Mouse (Mus musculus) liver, embryonic 15.5 days (tissue): Measurements from ENCODE around the gene Kcng1. TPM values are rescaled to one million over a fixed set of nuclear protein-coding genes. Genes with fewer than 3 reads are reported as not detected.

Source experiments
- ATAC-seq: fragments of 200-750 bp; cut with Nextera tagmentation; 2 replicates; pipeline ENCODE4 v1.8.0; 2017; ENCODE audit warnings: moderate number of reproducible peaks, mild to moderate bottlenecking, moderate library complexity; ENCODE audit not compliant: insufficient read depth
- H3K27ac ChIP-seq: fragments of 300-500 bp; sonication (generic); replicated peaks from 2 replicates; pipeline ENCODE4 v1.5.1; 2015; ENCODE audit warnings: mild to moderate bottlenecking, inconsistent platforms
- H3K27me3 ChIP-seq: fragments of 300-500 bp; sonication (generic); 2 replicates; pipeline ENCODE4 v1.6.1; 2015; ENCODE audit warnings: mild to moderate bottlenecking, inconsistent platforms
- H3K36me3 ChIP-seq: fragments of 300-500 bp; sonication (generic); replicated peaks from 2 replicates; pipeline ENCODE4 v1.6.1; 2015; ENCODE audit warnings: moderate library complexity, mild to moderate bottlenecking, inconsistent platforms
- H3K4me1 ChIP-seq: fragments of 300-500 bp; sonication (generic); replicated peaks from 2 replicates; pipeline ENCODE4 v1.6.1; 2015; ENCODE audit warnings: inconsistent platforms
- H3K4me2 ChIP-seq: fragments of 300-500 bp; sonication (generic); 2 replicates; pipeline ENCODE4 v1.6.1; 2015; ENCODE audit warnings: moderate library complexity, mild to moderate bottlenecking, inconsistent platforms
- H3K4me3 ChIP-seq: fragments of 300-500 bp; sonication (generic); replicated peaks from 2 replicates; pipeline ENCODE4 v1.5.1; 2015; ENCODE audit warnings: mild to moderate bottlenecking, inconsistent platforms
- H3K9ac ChIP-seq: fragments of 300-500 bp; sonication (generic); 2 replicates; pipeline ENCODE4 v1.6.1; 2015; ENCODE audit warnings: moderate library complexity, mild to moderate bottlenecking, inconsistent platforms
- H3K9me3 ChIP-seq: fragments of 300-500 bp; sonication (generic); replicated peaks from 2 replicates; pipeline ENCODE4 v1.6.1; 2016; ENCODE audit warnings: inconsistent platforms
- WGBS: fragments of 180-500 bp; shearing (Covaris S2); methylation state at CpG from one replicate; pipeline ENCODE4 v1.1.7; 2015; ENCODE audit warnings: mixed read lengths; ENCODE audit not compliant: insufficient replicate concordance; 5-methylcytosine and 5-hydroxymethylcytosine counted together
- polyA plus RNA-seq: library from polyadenylated mRNA; unstranded; fragments of >200 nt; fragmentation: Nextera tagmentation; extraction: Ambion mirVana; gene quantifications from 2 replicates; pipeline ENCODE4 v1.2.1, GENCODE M21; 2015

The Kcng1 gene
- polyA plus RNA-seq, 1 experiment from 2014 or later, result 0.07 TPM

DNA sequence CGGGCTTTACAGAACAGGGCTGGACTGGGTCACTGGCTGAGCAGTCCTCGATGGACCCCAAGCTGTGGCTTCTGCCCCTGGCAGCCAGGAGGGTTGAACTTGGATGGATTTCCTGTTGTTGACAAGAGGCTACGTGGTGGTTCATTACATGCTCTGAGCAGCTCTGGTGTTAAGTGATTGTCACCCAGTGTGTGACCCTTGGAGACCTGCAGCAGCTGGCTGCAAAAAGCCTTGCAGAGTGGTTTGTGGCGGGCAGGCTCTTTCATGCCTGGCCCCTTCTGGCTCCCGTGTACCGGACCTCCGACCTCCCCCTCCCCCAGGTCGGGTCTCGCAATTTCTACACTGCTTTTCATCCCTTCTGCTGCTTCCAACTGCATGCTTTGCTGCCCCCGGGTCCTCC, 10.5 kb upstream of the Kcng1 start:
- Histone ChIP-seq H3K4me3 (no peak overlapping the region), H3K36me3 (no peaks in the 10 kb centered on the region), H3K4me1 (no peaks in the 10 kb centered on the region), H3K4me2 (no peak overlapping the region), H3K9me3 (no peaks in the 10 kb centered on the region), H3K27ac (no peak overlapping the region), H3K9ac (no peak overlapping the region), H3K27me3 (peaks cover 5% of the 10 kb centered on the region)
- 10% methylated on average over 10 of the region's 10 CpGs for WGBS
- no peak for ATAC-seq

DNA sequence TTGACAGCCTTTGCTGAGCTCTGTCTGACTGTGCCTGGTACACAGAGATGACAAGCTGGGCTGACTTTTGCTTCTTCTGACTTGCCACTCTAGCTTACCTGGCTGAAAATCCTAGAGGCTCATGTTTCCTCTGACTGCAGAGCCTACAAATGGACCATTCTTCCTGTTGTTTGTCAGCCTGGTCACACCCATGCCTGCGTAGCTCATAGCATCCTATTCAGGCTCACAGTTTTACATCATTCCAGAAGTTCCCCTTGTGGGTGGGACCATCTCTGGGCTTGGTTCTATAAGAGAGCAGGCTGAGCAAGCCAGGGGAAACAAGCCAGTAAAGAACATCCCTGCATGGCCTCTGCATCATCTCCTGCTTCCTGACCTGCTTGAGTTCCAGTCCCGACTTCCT, 8.3 kb upstream of the Kcng1 start:
- Histone ChIP-seq H3K27me3 (peaks cover 5% of the 10 kb centered on the region), H3K9ac (no peak overlapping the region), H3K4me2 (no peak overlapping the region), H3K27ac (no peak overlapping the region), H3K36me3 (no peaks in the 10 kb centered on the region), H3K9me3 (no peaks in the 10 kb centered on the region), H3K4me3 (no peak overlapping the region), H3K4me1 (no peaks in the 10 kb centered on the region)
- 67% methylated on average over 2 of the region's 2 CpGs for WGBS
- no peak for ATAC-seq

DNA sequence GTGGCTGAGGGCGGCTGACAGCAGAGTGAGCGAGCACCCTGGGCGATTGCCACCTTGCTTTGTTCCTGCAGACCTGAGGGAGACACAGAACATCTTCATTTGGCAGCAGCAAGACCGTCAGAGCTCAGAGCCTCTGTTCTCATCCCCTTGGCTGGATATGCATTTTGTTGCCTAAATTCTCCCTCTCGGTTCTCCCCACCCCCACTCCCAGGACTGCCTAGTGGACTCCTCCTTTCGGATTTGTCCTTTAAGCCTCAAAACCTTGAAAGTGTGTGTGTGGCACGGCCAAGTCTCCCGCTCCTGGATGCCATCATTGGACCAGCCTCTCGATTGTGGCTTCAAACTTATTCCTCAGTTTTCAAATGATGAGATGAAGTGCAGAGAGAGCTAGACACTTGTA, 7.5 kb upstream of the Kcng1 start:
- Histone ChIP-seq H3K27me3 (peaks cover 7% of the 10 kb centered on the region), H3K4me2 (no peak overlapping the region), H3K9ac (no peak overlapping the region), H3K9me3 (no peaks in the 10 kb centered on the region), H3K36me3 (no peaks in the 10 kb centered on the region), H3K4me1 (no peaks in the 10 kb centered on the region), H3K4me3 (no peak overlapping the region), H3K27ac (no peak overlapping the region)
- WGBS, result 50% methylated on average over 9 of the region's 9 CpGs
- ATAC-seq, result no peak

DNA sequence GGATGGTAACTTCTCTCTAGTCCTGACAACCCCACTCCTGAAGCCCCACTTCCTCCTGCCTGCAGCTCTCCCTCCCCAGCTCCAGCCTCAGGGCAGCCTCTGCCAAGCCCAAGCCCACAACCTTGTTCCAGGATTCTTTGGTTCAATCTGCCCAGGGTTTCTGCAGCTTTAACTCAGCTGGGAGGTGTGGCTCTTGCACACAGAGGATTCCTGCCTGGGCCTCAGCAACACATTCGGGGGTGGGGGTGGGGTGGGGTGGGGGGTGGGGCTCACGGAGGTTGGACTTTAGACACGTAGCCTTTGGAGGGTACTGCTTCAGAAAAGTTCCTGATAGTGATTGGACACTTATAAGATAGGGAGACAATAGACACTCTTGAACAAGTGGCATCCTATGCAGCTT, 5.5 kb upstream of the Kcng1 start:
- Histone ChIP-seq H3K9ac (no peak overlapping the region), H3K9me3 (no peaks in the 10 kb centered on the region), H3K27ac (no peak overlapping the region), H3K4me1 (no peaks in the 10 kb centered on the region), H3K36me3 (no peaks in the 10 kb centered on the region), H3K27me3 (peaks cover 22% of the 10 kb centered on the region), H3K4me2 (no peak overlapping the region), H3K4me3 (no peak overlapping the region)
- whole genome bisulfite sequencing, result 19% methylated on average over 3 of the region's 3 CpGs
- ATAC-seq, result no peak

DNA sequence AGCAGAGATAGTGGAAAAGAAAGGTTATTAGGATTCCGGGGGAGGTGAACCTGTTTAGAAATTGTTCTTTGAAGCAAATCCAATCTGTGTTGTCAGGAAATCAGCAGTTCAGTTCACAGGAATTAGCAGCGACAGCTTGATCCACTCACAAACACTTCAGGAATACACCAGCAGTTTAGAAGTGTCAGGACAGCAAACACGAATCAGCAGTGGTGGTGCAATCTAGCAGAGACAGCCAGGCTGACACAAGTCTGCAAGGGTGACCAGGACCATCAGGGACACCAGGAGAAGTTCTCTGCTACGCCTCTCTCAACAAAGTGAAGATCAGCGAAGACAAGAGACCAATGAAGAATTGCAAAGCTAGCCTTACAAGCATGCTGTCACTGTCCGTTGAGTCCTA, 3.6 kb upstream of the Kcng1 start:
- no peaks in the 10 kb centered on the region for H3K36me3 ChIP-seq
- no peak overlapping the region for H3K4me2 ChIP-seq
- H3K27me3 ChIP-seq, result peaks cover 40% of the 10 kb centered on the region
- no peak for ATAC-seq
- peaks cover 10% of the 10 kb centered on the region; the same call in 1 of the 2 replicates for H3K4me1 ChIP-seq
- H3K27ac ChIP-seq, result no peak overlapping the region
- H3K9me3 ChIP-seq, result no peaks in the 10 kb centered on the region
- no peak overlapping the region for H3K4me3 ChIP-seq
- no peak overlapping the region for H3K9ac ChIP-seq
- 67% methylated on average over 6 of the region's 6 CpGs for WGBS

DNA sequence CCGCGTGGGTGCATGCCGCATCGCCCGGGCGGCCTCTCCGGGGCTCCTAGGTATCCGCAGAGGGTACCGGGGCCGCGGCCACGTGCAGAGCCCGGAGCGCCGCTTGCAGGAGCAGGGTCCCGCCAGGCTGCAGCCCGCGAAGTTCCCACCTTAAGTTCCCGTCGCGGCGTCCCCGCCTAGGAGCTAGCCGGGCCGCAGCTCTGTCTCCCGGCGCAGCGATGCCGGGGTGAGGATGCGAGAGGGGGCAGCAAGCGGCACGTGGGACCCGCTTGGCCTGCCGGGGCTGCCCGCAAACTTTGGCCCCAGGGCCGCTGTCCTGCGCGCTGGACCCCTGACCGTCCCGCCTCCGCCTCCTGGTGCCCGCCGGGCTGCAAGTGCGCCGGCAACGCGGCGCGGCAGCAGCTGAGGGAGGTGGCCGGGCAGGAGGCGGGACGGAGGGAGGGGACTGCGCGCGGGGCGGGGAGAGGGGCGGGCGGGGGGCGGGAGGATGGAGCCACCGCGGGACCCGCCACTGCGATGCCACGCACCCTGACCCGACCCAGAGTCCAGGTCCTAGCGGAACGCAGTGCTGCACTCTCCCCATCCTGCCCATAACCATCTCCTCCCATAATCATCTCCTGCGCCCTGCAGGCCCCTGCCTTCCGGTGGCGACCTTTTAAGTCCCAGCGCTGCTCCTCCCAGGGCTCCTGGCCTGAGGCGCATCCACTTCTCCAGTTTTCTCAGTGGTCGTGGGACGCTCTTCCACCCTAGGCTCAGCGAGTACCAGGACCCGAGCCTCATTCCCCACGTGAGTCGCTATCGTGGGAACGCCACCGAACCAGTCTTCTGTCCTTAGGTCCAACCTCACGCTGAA, 581 bp downstream of the Kcng1 start:
- peak overlapping the region; percentile 38 for H3K4me3 ChIP-seq
- peaks cover 82% of the 10 kb centered on the region for H3K27me3 ChIP-seq
- H3K9ac ChIP-seq, result no peak overlapping the region
- H3K4me2 ChIP-seq, result peak overlapping the region; percentile 60
- H3K36me3 ChIP-seq, result no peaks in the 10 kb centered on the region
- H3K4me1 ChIP-seq, result peaks cover 10% of the 10 kb centered on the region; the same call in 1 of the 2 replicates
- 0 out of 2 replicates have a peak, but pooled peaks have one; percentile 15 for ATAC-seq
- H3K9me3 ChIP-seq, result no peaks in the 10 kb centered on the region
- H3K27ac ChIP-seq, result no peak overlapping the region
- 1% methylated on average over 76 of the region's 82 CpGs for WGBS

DNA sequence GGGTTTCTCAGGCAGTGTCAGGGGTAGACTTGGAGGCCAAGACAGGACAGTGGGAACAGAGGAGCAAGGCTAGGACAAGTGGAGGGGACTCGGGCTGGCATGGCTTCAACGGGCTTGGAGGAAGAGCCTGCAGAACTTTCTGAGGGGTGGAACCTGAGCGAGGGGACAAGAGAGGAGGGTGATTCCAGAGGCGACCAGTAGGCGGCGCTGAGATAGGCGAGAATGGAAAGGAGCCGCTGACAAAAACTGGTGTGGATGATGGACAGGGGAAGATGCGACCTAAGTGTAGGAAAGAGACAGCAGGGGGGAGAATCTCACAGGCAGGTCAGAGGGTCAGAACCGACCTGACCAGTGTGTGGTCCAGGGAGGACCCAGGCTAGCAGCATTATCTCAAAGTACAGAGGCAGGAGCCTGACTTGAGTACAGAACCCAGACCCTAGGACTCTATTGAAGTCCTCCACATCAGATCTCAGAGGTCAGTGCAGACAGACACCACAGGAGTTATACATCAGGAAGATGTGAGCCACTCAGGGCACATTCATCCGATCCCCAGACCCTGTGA, 7.1 kb downstream of the Kcng1 start:
- WGBS, result 3% methylated on average over 11 of the region's 11 CpGs
- no peaks in the 10 kb centered on the region for H3K9me3 ChIP-seq
- ATAC-seq, result no peak

DNA sequence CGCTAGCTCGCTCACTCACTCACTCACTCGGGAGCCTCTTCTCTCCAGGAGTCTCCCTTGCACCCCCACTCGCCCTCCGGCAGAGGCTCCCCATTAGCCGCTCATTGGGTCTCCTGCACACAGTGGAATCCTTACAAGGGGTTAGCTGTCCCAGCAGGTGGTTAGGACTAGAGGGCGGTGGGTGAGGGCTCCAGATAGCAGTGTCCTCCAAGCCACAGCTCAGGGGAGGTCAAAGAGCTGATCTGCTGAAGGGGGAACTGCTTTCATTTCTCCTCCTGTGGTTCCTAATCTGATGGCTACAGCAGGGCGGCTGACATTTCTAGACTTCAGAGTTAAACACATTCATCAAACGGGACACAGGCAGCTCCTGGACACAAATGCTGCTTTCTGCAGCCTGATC, 8.1 kb downstream of the Kcng1 start:
- ATAC-seq, result no peak
- 8% methylated on average over 9 of the region's 9 CpGs for WGBS
- no peak overlapping the region for H3K9ac ChIP-seq
- H3K27me3 ChIP-seq, result peaks cover 59% of the 10 kb centered on the region
- no peaks in the 10 kb centered on the region for H3K4me1 ChIP-seq
- H3K4me2 ChIP-seq, result peak overlapping the region; percentile 16
- H3K4me3 ChIP-seq, result no peak overlapping the region
- no peaks in the 10 kb centered on the region for H3K36me3 ChIP-seq
- H3K9me3 ChIP-seq, result no peaks in the 10 kb centered on the region
- H3K27ac ChIP-seq, result no peak overlapping the region

More for the DNA sequence above, 7.1 kb downstream of the Kcng1 start:
- Histone ChIP-seq H3K27ac (no peak overlapping the region), H3K9ac (no peak overlapping the region), H3K4me2 (no peak overlapping the region), H3K4me3 (no peak overlapping the region), H3K4me1 (no peaks in the 10 kb centered on the region), H3K36me3 (no peaks in the 10 kb centered on the region), H3K27me3 (peaks cover 68% of the 10 kb centered on the region)

DNA sequence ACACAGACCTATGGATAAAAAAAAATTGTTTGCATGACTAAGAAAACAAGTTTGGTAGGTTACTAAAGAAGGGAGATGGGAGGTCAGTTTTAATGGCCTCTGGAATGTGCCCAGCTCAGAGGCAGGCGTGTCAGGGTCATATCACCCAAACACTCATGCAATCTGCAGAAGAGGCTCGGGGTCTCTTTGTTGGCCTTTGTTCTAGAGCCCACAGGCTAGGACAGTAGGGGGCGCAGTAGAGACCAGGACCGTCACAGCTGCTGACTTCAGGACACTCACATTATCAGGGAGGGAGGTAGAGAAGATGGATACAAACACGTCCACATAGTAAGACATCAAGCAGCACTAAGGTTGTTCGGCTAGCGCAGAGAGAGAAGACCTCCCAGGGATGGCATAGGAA, 13.5 kb downstream of the Kcng1 start:
- no peak overlapping the region for H3K4me2 ChIP-seq
- no peaks in the 10 kb centered on the region for H3K4me1 ChIP-seq
- no peak overlapping the region for H3K27ac ChIP-seq
- H3K27me3 ChIP-seq, result peaks cover 12% of the 10 kb centered on the region
- H3K4me3 ChIP-seq, result no peak overlapping the region
- H3K9me3 ChIP-seq, result no peaks in the 10 kb centered on the region
- no peak for ATAC-seq
- 24% methylated on average over 7 of the region's 7 CpGs for WGBS
- H3K36me3 ChIP-seq, result no peaks in the 10 kb centered on the region
- H3K9ac ChIP-seq, result no peak overlapping the region

DNA sequence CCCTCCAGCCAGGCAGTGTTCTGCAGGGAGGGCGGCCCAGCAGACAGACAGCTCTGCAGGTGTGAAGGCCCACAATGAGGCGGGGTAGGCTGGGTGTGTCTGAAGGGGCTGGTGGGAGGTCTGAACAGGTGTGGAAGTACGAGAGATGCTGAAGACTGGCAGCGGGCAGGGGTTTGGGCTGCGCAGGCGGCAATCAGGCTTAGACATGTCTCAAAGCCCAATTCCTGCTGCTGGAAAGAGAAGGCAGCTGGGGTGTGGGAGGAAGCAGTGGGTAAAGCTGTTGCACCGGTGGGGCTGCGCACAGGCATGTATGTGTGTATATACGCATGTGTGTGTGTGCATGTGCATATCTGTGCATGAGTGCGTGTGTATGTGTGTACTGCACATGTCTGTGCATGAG, 20.6 kb downstream of the Kcng1 start:
- 58% methylated on average over 10 of the region's 10 CpGs for WGBS
- H3K27me3 ChIP-seq, result peaks cover 31% of the 10 kb centered on the region
- no peaks in the 10 kb centered on the region for H3K9me3 ChIP-seq
- no peak overlapping the region for H3K27ac ChIP-seq
- no peak for ATAC-seq
- no peak overlapping the region for H3K4me2 ChIP-seq
- no peaks in the 10 kb centered on the region for H3K36me3 ChIP-seq
- no peak overlapping the region for H3K4me3 ChIP-seq
- no peaks in the 10 kb centered on the region for H3K4me1 ChIP-seq
- no peak overlapping the region for H3K9ac ChIP-seq

DNA sequence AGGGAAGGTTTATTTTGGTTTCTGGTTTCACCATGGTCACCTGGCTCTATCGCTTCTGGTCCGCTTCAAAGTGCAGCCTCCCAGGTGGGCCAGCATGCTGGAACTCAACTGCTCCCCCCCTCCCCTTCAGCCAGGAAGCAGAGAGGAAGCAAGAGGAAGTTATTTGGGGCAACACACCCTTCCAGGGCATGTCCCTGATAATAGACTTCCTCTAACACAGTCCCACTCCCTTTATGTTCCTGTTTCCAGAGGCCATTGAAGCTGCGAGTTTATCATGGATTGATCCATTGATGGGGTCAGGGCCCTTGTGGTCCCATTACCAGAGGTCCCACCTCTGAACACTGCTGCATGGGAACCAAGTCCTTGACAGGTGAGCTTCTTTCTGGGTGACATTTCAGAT, 21.4 kb downstream of the Kcng1 start:
- no peaks in the 10 kb centered on the region for H3K9me3 ChIP-seq
- peaks cover 31% of the 10 kb centered on the region for H3K27me3 ChIP-seq
- no peak for ATAC-seq
- no peak overlapping the region for H3K9ac ChIP-seq
- no peak overlapping the region for H3K27ac ChIP-seq
- no peaks in the 10 kb centered on the region for H3K36me3 ChIP-seq
- no peaks in the 10 kb centered on the region for H3K4me1 ChIP-seq
- H3K4me3 ChIP-seq, result no peak overlapping the region
- 31% methylated on average over 3 of the region's 3 CpGs for WGBS
- H3K4me2 ChIP-seq, result no peak overlapping the region
